Mouse (Mus musculus): Measurements from ENCODE around the gene Golga4.

DNA sequence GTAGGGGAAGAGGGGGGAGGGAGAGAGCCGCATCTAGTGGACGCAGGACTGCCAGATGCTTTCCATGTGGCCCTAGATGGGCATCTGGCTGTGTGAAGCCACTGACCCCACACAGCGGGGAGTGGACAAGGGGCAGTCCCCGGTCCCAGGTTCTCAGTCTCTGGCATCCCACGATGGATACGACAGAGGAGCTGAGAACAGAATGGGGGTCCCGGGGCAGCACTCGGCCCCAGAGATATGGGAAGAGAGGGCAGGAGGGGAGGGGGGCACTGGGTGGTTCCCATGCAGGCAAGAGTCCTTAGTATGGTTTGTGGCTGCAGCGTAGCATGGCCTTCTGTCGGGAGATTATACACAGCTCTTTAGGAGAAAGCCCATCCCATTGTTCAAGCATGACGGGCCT, 17.7 kb downstream of the Golga4 start:
- TF ChIP-seq POLR2A (IDR thresholded peaks at IDR 0.05; ENCODE audit: insufficient read depth, low read depth, low read length) (no peak), CTCF (IDR thresholded peaks at IDR 0.05; ENCODE audit: insufficient read depth, low read depth, low read length) (no peak)

Measured in olfactory bulb, adult 2 months (tissue).